Mouse (Mus musculus): ENCODE measurements around the gene Vash1. TPM values are rescaled to one million over a fixed set of nuclear protein-coding genes. Genes with fewer than 3 reads are reported as not detected.

The Vash1 gene
- polyA plus RNA-seq, 1 experiment from 2014 or later = 8.1 TPM

- no peak overlapping the region for H3K4me3 ChIP-seq (ENCODE audit: low read length)
- H3K4me2 ChIP-seq (replicated peaks; ENCODE audit: low read depth, low read length) = no peak overlapping the region
- peaks cover 6% of the 10 kb centered on the region; the same call in 1 of the 2 replicates for H3K4me1 ChIP-seq (ENCODE audit: insufficient read depth, low read length)
- H3K27ac ChIP-seq (ENCODE audit: low read length) = no peak overlapping the region
- no peaks in the 10 kb centered on the region for H3K27me3 ChIP-seq (ENCODE audit: insufficient read depth, low read length)
- H3K9me3 ChIP-seq (ENCODE audit: low read length) = no peaks in the 10 kb centered on the region
- 90% methylated on average over 8 of the region's 8 CpGs for WGBS
- no peaks in the 10 kb centered on the region for H3K36me3 ChIP-seq (ENCODE audit: insufficient read depth, low read length)
- H3K9ac ChIP-seq (replicated peaks; ENCODE audit: low read length) = no peak overlapping the region
- ATAC-seq (ENCODE audit: low FRiP score, low TSS enrichment) = no peak
Observed at GRCm38 (mm10) chr12:86651301-86651860, 27.1 kb upstream of the Vash1 start.

- H3K4me2 ChIP-seq (replicated peaks; ENCODE audit: low read depth, low read length) = no peak overlapping the region
- H3K9me3 ChIP-seq (ENCODE audit: low read length) = no peaks in the 10 kb centered on the region
- ATAC-seq (ENCODE audit: low FRiP score, low TSS enrichment) = peak; percentile 39; the same call in 1 of the 2 replicates
- no peaks in the 10 kb centered on the region for H3K4me1 ChIP-seq (ENCODE audit: insufficient read depth, low read length)
- no peaks in the 10 kb centered on the region for H3K27me3 ChIP-seq (ENCODE audit: insufficient read depth, low read length)
- no peak overlapping the region for H3K9ac ChIP-seq (replicated peaks; ENCODE audit: low read length)
- 53% methylated on average over 4 of the region's 4 CpGs for WGBS
- no peaks in the 10 kb centered on the region for H3K36me3 ChIP-seq (ENCODE audit: insufficient read depth, low read length)
- H3K27ac ChIP-seq (ENCODE audit: low read length) = no peak overlapping the region
- H3K4me3 ChIP-seq (ENCODE audit: low read length) = no peak overlapping the region
Observed at GRCm38 (mm10) chr12:86652570-86653041, 25.9 kb upstream of the Vash1 start.

GRCm38 (mm10) chr12:86659447-86659968 lies 19.0 kb upstream of the Vash1 start:
- Histone ChIP-seq H3K4me2 (replicated peaks; ENCODE audit: low read depth, low read length) (no peak overlapping the region), H3K4me1 (ENCODE audit: insufficient read depth, low read length) (no peaks in the 10 kb centered on the region), H3K27me3 (ENCODE audit: insufficient read depth, low read length) (no peaks in the 10 kb centered on the region), H3K36me3 (ENCODE audit: insufficient read depth, low read length) (no peaks in the 10 kb centered on the region), H3K4me3 (ENCODE audit: low read length) (no peak overlapping the region), H3K27ac (ENCODE audit: low read length) (peak overlapping the region; percentile 84), H3K9ac (replicated peaks; ENCODE audit: low read length) (no peak overlapping the region), H3K9me3 (ENCODE audit: low read length) (no peaks in the 10 kb centered on the region)
- WGBS = 42% methylated on average over 6 of the region's 6 CpGs
- ATAC-seq (ENCODE audit: low FRiP score, low TSS enrichment) = 0 out of 2 replicates have a peak, but pooled peaks have one; percentile 39

GRCm38 (mm10) chr12:86660466-86660865 lies 18.0 kb upstream of the Vash1 start:
- Histone ChIP-seq H3K9me3 (ENCODE audit: low read length) (no peaks in the 10 kb centered on the region), H3K36me3 (ENCODE audit: insufficient read depth, low read length) (no peaks in the 10 kb centered on the region), H3K9ac (replicated peaks; ENCODE audit: low read length) (no peak overlapping the region), H3K27ac (ENCODE audit: low read length) (no peak overlapping the region), H3K4me2 (replicated peaks; ENCODE audit: low read depth, low read length) (no peak overlapping the region), H3K27me3 (ENCODE audit: insufficient read depth, low read length) (no peaks in the 10 kb centered on the region), H3K4me1 (ENCODE audit: insufficient read depth, low read length) (no peaks in the 10 kb centered on the region), H3K4me3 (ENCODE audit: low read length) (no peak overlapping the region)
- no peak for ATAC-seq (ENCODE audit: low FRiP score, low TSS enrichment)
- WGBS = 75% methylated on average over 2 of the region's 2 CpGs

- Histone ChIP-seq H3K27me3 (ENCODE audit: insufficient read depth, low read length) (no peaks in the 10 kb centered on the region), H3K27ac (ENCODE audit: low read length) (no peak overlapping the region), H3K9ac (replicated peaks; ENCODE audit: low read length) (no peak overlapping the region), H3K4me1 (ENCODE audit: insufficient read depth, low read length) (no peaks in the 10 kb centered on the region), H3K36me3 (ENCODE audit: insufficient read depth, low read length) (no peaks in the 10 kb centered on the region), H3K9me3 (ENCODE audit: low read length) (no peaks in the 10 kb centered on the region), H3K4me2 (replicated peaks; ENCODE audit: low read depth, low read length) (no peak overlapping the region), H3K4me3 (ENCODE audit: low read length) (no peak overlapping the region)
- WGBS = 59% methylated on average over 3 of the region's 3 CpGs
- ATAC-seq (ENCODE audit: low FRiP score, low TSS enrichment) = no peak
Observed at GRCm38 (mm10) chr12:86665656-86666055, 12.8 kb upstream of the Vash1 start.

GRCm38 (mm10) chr12:86668404-86668803 lies 10.1 kb upstream of the Vash1 start:
- WGBS = 94% methylated on average over 2 of the region's 2 CpGs
- no peaks in the 10 kb centered on the region for H3K27me3 ChIP-seq (ENCODE audit: insufficient read depth, low read length)
- no peaks in the 10 kb centered on the region for H3K9me3 ChIP-seq (ENCODE audit: low read length)
- no peaks in the 10 kb centered on the region for H3K4me1 ChIP-seq (ENCODE audit: insufficient read depth, low read length)
- H3K27ac ChIP-seq (ENCODE audit: low read length) = no peak overlapping the region
- no peak overlapping the region for H3K4me3 ChIP-seq (ENCODE audit: low read length)
- no peak overlapping the region for H3K4me2 ChIP-seq (replicated peaks; ENCODE audit: low read depth, low read length)
- H3K9ac ChIP-seq (replicated peaks; ENCODE audit: low read length) = no peak overlapping the region
- no peaks in the 10 kb centered on the region for H3K36me3 ChIP-seq (ENCODE audit: insufficient read depth, low read length)
- ATAC-seq (ENCODE audit: low FRiP score, low TSS enrichment) = no peak

GRCm38 (mm10) chr12:86672105-86672504 lies 6.4 kb upstream of the Vash1 start:
- H3K9me3 ChIP-seq (ENCODE audit: low read length) = no peaks in the 10 kb centered on the region
- ATAC-seq (ENCODE audit: low FRiP score, low TSS enrichment) = no peak
- no peak overlapping the region for H3K4me2 ChIP-seq (replicated peaks; ENCODE audit: low read depth, low read length)
- no peak overlapping the region for H3K9ac ChIP-seq (replicated peaks; ENCODE audit: low read length)
- WGBS = 76% methylated on average over 4 of the region's 4 CpGs
- H3K27ac ChIP-seq (ENCODE audit: low read length) = no peak overlapping the region
- H3K36me3 ChIP-seq (ENCODE audit: insufficient read depth, low read length) = no peaks in the 10 kb centered on the region
- H3K4me3 ChIP-seq (ENCODE audit: low read length) = no peak overlapping the region
- no peaks in the 10 kb centered on the region for H3K27me3 ChIP-seq (ENCODE audit: insufficient read depth, low read length)
- no peaks in the 10 kb centered on the region for H3K4me1 ChIP-seq (ENCODE audit: insufficient read depth, low read length)

- no peaks in the 10 kb centered on the region for H3K36me3 ChIP-seq (ENCODE audit: insufficient read depth, low read length)
- ATAC-seq (ENCODE audit: low FRiP score, low TSS enrichment) = no peak
- no peak overlapping the region for H3K27ac ChIP-seq (ENCODE audit: low read length)
- H3K9ac ChIP-seq (replicated peaks; ENCODE audit: low read length) = no peak overlapping the region
- H3K4me1 ChIP-seq (ENCODE audit: insufficient read depth, low read length) = no peaks in the 10 kb centered on the region
- 77% methylated on average over 5 of the region's 5 CpGs for WGBS
- H3K27me3 ChIP-seq (ENCODE audit: insufficient read depth, low read length) = no peaks in the 10 kb centered on the region
- no peak overlapping the region for H3K4me2 ChIP-seq (replicated peaks; ENCODE audit: low read depth, low read length)
- H3K4me3 ChIP-seq (ENCODE audit: low read length) = no peak overlapping the region
- no peaks in the 10 kb centered on the region for H3K9me3 ChIP-seq (ENCODE audit: low read length)
Observed at GRCm38 (mm10) chr12:86672507-86672906, 6.0 kb upstream of the Vash1 start.

GRCm38 (mm10) chr12:86679546-86679930 lies 1.0 kb downstream of the Vash1 start:
- peak; percentile 16; the same call in 1 of the 2 replicates for ATAC-seq (ENCODE audit: low FRiP score, low TSS enrichment)
- H3K9ac ChIP-seq (replicated peaks; ENCODE audit: low read length) = peak overlapping the region; percentile 73
- H3K27ac ChIP-seq (ENCODE audit: low read length) = no peak overlapping the region
- H3K4me3 ChIP-seq (ENCODE audit: low read length) = peak overlapping the region; percentile 78
- H3K4me1 ChIP-seq (ENCODE audit: insufficient read depth, low read length) = peaks cover 13% of the 10 kb centered on the region
- no peaks in the 10 kb centered on the region for H3K27me3 ChIP-seq (ENCODE audit: insufficient read depth, low read length)
- no peaks in the 10 kb centered on the region for H3K9me3 ChIP-seq (ENCODE audit: low read length)
- WGBS = under 1% methylated on average over 9 of the region's 9 CpGs
- peak overlapping the region; percentile 99 for H3K4me2 ChIP-seq (replicated peaks; ENCODE audit: low read depth, low read length)
- no peaks in the 10 kb centered on the region for H3K36me3 ChIP-seq (ENCODE audit: insufficient read depth, low read length)

- Histone ChIP-seq H3K9me3 (ENCODE audit: low read length) (no peaks in the 10 kb centered on the region), H3K4me1 (ENCODE audit: insufficient read depth, low read length) (peaks cover 13% of the 10 kb centered on the region), H3K36me3 (ENCODE audit: insufficient read depth, low read length) (no peaks in the 10 kb centered on the region), H3K9ac (replicated peaks; ENCODE audit: low read length) (peak overlapping the region; percentile 73), H3K4me3 (ENCODE audit: low read length) (peak overlapping the region; percentile 78), H3K4me2 (replicated peaks; ENCODE audit: low read depth, low read length) (peak overlapping the region; percentile 99), H3K27ac (ENCODE audit: low read length) (no peak overlapping the region), H3K27me3 (ENCODE audit: insufficient read depth, low read length) (no peaks in the 10 kb centered on the region)
- no peak for ATAC-seq (ENCODE audit: low FRiP score, low TSS enrichment)
- WGBS = 24% methylated on average over 12 of the region's 12 CpGs
Observed at GRCm38 (mm10) chr12:86679991-86680491, 1.5 kb downstream of the Vash1 start.
